In the genomic region with DNA sequence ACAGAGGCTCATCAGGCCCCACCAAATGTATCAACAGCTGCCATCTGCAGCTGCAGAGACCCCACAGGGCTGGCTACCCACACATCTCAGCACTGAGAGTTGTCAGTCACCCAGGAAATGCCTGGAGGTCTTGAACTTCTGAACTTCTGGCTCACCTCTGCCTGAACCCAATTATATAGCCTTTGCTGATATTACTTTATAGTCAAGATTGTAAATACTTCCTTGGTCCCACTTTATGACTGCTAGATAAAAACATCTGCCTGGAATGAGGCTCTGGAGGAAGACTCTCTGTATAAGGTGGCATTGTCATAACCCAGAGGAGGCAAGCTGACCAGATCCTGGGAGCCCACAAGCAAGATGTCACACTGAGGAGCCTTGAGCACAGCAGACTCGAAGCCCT, we compare ENCODE assay signal across 36 mouse cellular contexts. TPM values are rescaled to one million over a fixed set of nuclear protein-coding genes. Genes with fewer than 3 reads are reported as not detected.
"Had no signal": no experiment of that assay in that cellular context is flagged by ENCODE, and none has a peak within 500 bp of the region (broad histone marks: within the 10 kb centered on the region; RNA-seq: fewer than 3 reads in every experiment).

No protein-coding gene starts in this region.

- H3K4me3 ChIP-seq: gastrocnemius, adult 2 months; heart, adult 2 months; heart, embryonic 13.5 days; heart, embryonic 15.5 days; hindbrain, embryonic 13.5 days; hindbrain, embryonic 15.5 days; kidney, embryonic 15.5 days; limb, embryonic 13.5 days; limb, embryonic 15.5 days; liver, embryonic 12.5 days had no signal

- ATAC-seq: hindbrain, postnatal 0 days; liver, embryonic 12.5 days had no signal

- DNase-seq: gastrocnemius, adult 2 months; gastrocnemius, postnatal 10 days; gastrocnemius, postnatal 25 days; heart, adult 11 months; heart, adult 2 months; heart, postnatal 14 days; heart, postnatal 36 days; kidney, adult 11 months; kidney, adult 2 months; kidney, adult 9 months; kidney, postnatal 14 days; kidney, postnatal 36 days; layer of hippocampus, adult 9-11 months; layer of hippocampus, postnatal 36 days; left cerebral cortex, postnatal 4 days had no signal

- H3K4me1 ChIP-seq: heart, embryonic 13.5 days; heart, embryonic 15.5 days; hindbrain, embryonic 13.5 days; hindbrain, embryonic 15.5 days; kidney, embryonic 15.5 days; limb, embryonic 13.5 days; limb, embryonic 15.5 days; liver, embryonic 12.5 days had no signal

- H3K9me3 ChIP-seq: heart, embryonic 13.5 days; heart, embryonic 15.5 days; hindbrain, embryonic 13.5 days; hindbrain, embryonic 15.5 days; kidney, embryonic 15.5 days; limb, embryonic 13.5 days; limb, embryonic 15.5 days; liver, embryonic 12.5 days had no signal

- H3K4me2 ChIP-seq: heart, embryonic 11.5 days; heart, embryonic 13.5 days; heart, embryonic 15.5 days; hindbrain, embryonic 13.5 days; hindbrain, embryonic 15.5 days; kidney, embryonic 15.5 days; limb, embryonic 13.5 days; limb, embryonic 15.5 days; liver, embryonic 12.5 days had no signal

- H3K9ac ChIP-seq: heart, embryonic 13.5 days; heart, embryonic 15.5 days; hindbrain, embryonic 13.5 days; hindbrain, embryonic 15.5 days; kidney, embryonic 15.5 days; limb, embryonic 13.5 days; limb, embryonic 15.5 days; liver, embryonic 12.5 days; liver, embryonic 14.5 days had no signal

- H3K27ac ChIP-seq: gastrocnemius, adult 2 months; heart, adult 2 months; heart, embryonic 13.5 days; heart, embryonic 15.5 days; hindbrain, embryonic 13.5 days; hindbrain, embryonic 15.5 days; hindbrain, postnatal 0 days; kidney, embryonic 15.5 days; kidney, postnatal 0 days; limb, embryonic 13.5 days; limb, embryonic 15.5 days; liver, embryonic 12.5 days; liver, embryonic 14.5 days had no signal

- H3K36me3 ChIP-seq: heart, embryonic 13.5 days; heart, embryonic 15.5 days; hindbrain, embryonic 13.5 days; hindbrain, embryonic 15.5 days; kidney, embryonic 15.5 days; limb, embryonic 13.5 days; limb, embryonic 15.5 days; liver, embryonic 12.5 days had no signal

- H3K27me3 ChIP-seq: heart, embryonic 13.5 days; heart, embryonic 15.5 days; hindbrain, embryonic 13.5 days; hindbrain, embryonic 15.5 days; kidney, embryonic 15.5 days; limb, embryonic 13.5 days; limb, embryonic 15.5 days; liver, embryonic 12.5 days had no signal

RNA-seq across cellular contexts. Expression of gene Isx, which starts 28.8 kb away (rescaled TPM):
- total RNA-seq: gastrocnemius, adult 2 months; gastrocnemius, postnatal 10 days; gastrocnemius, postnatal 25 days; heart, postnatal 36 days; hematopoietic stem cell, adult 5-6 weeks; hindbrain, postnatal 0 days; layer of hippocampus, adult 18-20 months; layer of hippocampus, postnatal 14 days; layer of hippocampus, postnatal 36 days; left cerebral cortex, postnatal 10 days; left cerebral cortex, postnatal 4 days; liver, adult 2 months had no signal
- polyA plus RNA-seq: frontal cortex, adult 2 months; gonadal fat pad, adult 2 months; heart, embryonic 11.5 days; heart, embryonic 13.5 days; hindbrain, embryonic 11.5 days; hindbrain, embryonic 13.5 days; hindbrain, embryonic 15.5 days; hindbrain, postnatal 0 days; kidney, adult 2 months; kidney, embryonic 15.5 days; limb, embryonic 11.5 days; liver, embryonic 14.5 days had no signal
